Mouse (Mus musculus): ENCODE measurements at regions not wholly inside any gene's neighbourhood (a gene's known extent, or its start where the extent isn't known, plus 50 kb on each side); places are given as distances from the start of the nearest gene placed in this dataset.

DNA sequence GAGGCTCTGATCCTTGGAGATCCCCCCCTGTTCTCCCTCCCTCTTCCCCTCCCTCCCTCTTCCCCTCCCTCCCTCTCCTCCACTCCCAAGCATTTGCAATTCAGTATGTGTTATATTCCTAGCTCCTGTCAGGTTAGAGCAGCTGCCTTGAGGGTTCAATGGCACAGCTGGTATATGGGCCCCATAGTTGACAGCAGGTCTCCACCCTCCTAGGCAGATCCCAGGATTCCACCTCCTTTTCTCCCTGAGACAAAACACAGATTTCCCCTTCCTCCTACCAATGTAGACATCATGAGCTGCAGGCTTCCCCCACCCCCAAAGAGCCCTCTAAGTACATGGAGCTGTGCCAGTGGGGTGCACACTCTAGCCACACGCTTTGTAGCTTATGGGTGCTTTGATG, 137.8 kb downstream of the Unc5cl start:
- DNase-seq (ENCODE audit: low spot score in 2 of 2), result no peak

DNA sequence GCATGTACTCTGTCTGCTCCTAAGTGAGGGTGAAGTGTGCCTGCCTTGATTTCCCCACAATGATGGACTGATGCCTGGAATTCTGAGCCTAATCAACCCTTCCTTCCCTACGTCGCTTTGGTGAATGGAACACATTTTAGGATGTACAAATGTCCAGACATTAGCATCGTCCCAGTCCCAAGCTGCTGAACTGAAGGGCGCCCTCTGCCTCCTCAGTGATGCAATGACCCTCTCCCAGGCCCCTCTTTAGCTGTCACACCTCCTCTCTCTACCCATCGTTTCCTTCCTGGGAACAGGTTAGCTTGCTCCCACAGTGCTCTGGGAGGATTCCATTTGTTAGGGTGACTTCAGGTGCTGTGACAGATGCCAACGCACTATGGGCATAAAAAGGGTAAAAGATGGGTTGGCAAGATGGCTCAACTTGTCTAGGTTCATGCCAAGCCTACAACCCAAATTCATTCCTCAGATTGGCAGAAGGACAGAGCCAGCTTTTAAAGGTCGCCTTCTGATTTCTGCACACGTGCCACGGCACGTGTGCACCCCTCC, 140.8 kb downstream of the Unc5cl start:
- no peak for DNase-seq (ENCODE audit: low spot score in 2 of 2)

GRCm38 (mm10) chr17:48596406-48596805, 141.7 kb downstream of the Unc5cl start:
- peak in 1 of 2 experiments; percentile 35 for DNase-seq (ENCODE audit: low spot score in 2 of 2)

GRCm38 (mm10) chr17:48597301-48597700, 142.6 kb downstream of the Unc5cl start:
- DNase-seq (ENCODE audit: low spot score in 2 of 2), result no peak

DNA sequence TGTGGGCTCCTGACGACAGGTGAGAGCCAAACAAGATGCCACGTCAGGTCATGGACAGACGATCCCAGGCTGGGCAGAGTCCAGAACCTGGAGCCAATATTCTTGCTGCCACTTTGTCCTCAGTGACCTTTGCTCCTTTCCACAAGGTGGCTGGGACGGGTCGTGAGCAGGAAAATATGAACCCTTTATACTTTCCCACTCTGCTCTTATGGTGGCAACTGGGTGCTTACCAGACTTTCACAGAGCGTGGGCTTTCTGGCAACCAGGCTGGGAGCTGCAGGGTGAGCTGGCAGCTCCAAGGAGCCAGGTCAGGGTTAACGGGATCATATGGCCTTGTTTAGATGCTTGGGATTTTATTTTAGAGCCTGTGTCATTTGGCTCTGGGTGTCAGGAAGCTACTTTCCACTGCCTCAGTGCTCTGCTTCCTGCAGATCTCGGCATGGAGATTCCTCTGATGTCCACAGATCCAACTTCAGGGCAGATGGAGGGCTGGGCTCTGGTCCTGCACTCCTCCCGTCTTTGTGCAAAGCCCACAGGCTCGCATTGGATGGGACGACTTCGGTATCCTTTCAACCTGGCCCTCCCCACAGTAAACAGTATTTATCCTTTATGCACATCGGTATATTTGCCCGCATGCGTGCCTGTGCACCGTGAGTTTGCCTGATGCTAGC, 143.9 kb downstream of the Unc5cl start:
- no peak for DNase-seq (ENCODE audit: low spot score in 2 of 2)

DNA sequence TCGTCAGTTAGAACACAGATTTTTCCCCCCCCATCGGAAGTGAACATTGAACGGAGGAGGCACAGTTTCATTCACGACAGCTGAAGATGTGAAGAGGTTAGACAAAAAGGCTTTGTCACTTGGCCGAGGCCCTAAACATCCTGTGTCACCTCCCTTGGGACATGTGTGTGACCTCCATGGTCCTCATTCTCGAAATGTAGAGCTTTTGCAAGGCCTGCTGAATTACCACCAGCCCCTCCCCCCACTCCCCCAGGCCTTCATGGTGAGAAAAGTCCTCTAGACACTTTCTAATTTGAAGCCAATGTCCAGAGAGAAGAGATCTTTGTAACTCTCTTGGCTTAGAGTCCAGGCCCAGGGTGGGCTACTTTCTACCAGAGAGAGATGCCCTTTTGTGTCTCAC, 145.5 kb downstream of the Unc5cl start:
- no peak for DNase-seq (ENCODE audit: low spot score in 2 of 2)

GRCm38 (mm10) chr17:48602554-48602953, 147.9 kb downstream of the Unc5cl start:
- peak; percentile 35 to 40 for DNase-seq (ENCODE audit: low spot score in 2 of 2)

- no peak for DNase-seq (ENCODE audit: low spot score in 2 of 2)
Observed at GRCm38 (mm10) chr17:48606767-48607166, 152.1 kb downstream of the Unc5cl start.

DNA sequence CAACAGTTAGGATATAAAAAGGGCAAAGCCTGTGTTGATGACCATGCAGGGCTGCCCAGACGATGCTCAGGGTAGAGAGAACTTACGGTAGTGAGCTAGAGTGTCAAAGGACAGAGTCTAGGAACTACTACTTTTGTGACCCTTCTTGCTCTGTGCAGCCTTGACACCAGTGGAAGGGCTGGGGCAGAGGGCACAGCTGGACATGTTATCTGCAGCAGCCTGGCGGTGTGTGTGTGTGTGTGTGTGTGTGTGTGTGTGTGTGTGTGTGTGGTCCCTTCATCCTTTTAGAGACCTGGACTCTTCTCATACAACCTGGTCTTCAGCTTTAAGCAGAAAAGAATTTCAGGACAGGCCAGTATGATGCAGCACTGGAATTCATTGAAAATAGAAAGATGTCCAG, 153.6 kb downstream of the Unc5cl start:
- DNase-seq (ENCODE audit: low spot score in 2 of 2), result no peak

- no peak for DNase-seq (ENCODE audit: low spot score in 2 of 2)
Observed at GRCm38 (mm10) chr17:48610107-48610506, 155.4 kb downstream of the Unc5cl start.

DNA sequence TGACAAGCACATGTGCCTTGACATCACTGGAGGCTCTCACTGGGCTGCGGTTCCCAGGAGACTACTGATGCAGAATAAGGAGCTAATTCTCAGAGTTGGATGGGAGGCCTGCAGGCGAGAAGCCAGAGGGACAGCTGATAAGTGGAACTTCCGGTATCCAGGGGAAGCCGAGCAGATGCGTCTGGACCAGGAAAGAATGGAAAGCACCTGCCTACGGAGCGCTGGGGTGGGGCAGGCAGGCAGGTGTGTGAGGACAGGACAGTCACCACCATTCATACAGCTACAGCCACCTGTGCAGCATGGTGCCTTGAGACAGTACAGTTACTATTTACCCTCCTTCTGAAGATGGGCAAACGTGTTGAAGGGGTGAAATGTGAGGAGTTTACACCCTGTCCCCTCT, 156.1 kb downstream of the Unc5cl start:
- no peak for DNase-seq (ENCODE audit: low spot score in 2 of 2)

DNA sequence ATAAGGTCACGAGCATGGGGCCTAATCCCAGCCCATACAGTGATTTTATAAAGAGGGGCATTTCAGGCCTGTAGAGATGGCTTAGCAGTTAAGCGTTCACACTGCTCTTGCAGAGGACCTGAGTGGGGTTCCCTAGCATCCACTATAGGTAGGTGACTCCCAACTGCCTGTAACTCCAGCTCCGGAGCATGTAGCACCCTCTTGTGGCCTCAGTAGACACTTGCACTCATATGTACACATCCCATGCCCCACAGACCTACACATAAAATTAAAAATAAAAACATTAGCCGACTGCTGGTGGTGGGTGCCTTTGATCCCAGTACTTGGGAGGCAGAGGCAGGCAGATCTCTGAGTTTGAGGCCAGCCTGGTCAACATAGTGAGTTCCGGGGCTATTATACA, 158.8 kb downstream of the Unc5cl start:
- DNase-seq (ENCODE audit: low spot score in 2 of 2), result no peak

GRCm38 (mm10) chr17:48615248-48615647, 160.5 kb downstream of the Unc5cl start:
- no peak for DNase-seq (ENCODE audit: low spot score in 2 of 2)

- DNase-seq (ENCODE audit: low spot score in 2 of 2), result no peak
Observed at GRCm38 (mm10) chr17:48616205-48616604, 161.5 kb downstream of the Unc5cl start.

GRCm38 (mm10) chr17:48620896-48621295, 166.2 kb downstream of the Unc5cl start:
- DNase-seq (ENCODE audit: low spot score in 2 of 2), result no peak

- no peak for DNase-seq (ENCODE audit: low spot score in 2 of 2)
Observed at GRCm38 (mm10) chr17:48621676-48622075, 167.0 kb downstream of the Unc5cl start.

DNA sequence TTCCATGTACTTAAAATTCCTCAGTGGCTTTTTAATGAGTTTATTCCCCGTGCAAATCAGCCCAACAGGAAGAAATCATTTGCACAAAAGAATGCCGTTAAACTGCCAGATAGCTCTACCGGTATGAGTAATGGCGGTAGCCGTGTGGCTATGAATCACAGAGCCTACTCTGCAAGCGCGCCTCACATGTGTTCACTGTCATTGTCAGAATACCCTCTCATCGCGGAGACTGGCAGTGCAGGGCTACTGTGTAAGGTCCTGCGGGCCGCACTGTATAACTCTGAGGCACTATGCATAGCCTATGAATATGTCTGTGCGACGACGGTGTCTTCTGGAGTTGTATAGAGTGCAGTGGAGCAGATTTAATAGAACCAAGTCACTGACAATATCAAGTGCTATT, 170.2 kb downstream of the Unc5cl start:
- no peak for DNase-seq (ENCODE audit: low spot score in 2 of 2)

DNA sequence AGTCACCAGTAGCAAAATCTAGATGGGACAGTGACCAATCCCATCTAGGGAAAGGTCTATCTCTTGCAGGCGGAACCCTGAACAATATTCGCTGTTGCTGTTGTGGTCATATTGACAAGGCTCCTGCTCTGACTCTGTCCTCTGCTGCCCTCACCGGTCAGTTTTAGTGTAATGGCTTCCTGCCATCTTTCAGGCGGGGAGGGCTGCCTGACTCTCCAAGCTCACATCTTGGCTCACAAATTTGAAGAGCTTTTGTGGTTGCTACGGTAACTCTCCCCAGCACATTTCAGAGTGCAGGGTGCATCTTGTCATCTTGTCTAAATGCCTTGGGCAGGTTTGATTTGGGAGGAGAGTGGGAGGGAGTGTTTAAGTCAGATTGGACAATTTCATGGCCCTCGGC, 171.3 kb downstream of the Unc5cl start:
- peak; percentile 19 to 28 for DNase-seq (ENCODE audit: low spot score in 2 of 2)

- DNase-seq (ENCODE audit: low spot score in 2 of 2), result no peak
Observed at GRCm38 (mm10) chr17:48639611-48640010, 184.9 kb downstream of the Unc5cl start.

DNA sequence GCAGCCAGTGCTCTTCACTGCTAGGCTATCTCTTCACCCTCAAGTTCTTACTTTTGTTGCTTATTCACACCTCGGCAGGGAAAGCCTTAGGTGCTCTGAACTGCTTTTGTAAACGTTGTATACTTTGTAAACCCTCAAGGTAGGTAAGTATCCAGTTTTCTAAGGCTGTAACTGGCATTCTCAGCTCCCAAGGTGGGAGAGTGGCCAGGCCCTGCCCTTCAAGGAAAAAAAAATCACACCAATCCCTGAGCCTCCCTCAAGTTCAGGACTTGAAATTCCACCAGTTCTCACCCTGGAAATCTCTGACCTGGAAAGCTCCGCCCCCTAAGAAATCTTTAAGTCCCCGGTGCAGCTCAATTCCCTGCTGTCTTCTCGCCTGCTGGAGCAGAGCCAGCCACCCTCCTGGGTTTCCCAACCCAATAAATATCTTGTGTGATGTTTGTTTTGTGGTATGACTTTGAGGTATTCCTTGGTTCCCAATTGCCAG, 188.9 kb downstream of the Unc5cl start:
- DNase-seq (ENCODE audit: low spot score in 2 of 2), result no peak

DNA sequence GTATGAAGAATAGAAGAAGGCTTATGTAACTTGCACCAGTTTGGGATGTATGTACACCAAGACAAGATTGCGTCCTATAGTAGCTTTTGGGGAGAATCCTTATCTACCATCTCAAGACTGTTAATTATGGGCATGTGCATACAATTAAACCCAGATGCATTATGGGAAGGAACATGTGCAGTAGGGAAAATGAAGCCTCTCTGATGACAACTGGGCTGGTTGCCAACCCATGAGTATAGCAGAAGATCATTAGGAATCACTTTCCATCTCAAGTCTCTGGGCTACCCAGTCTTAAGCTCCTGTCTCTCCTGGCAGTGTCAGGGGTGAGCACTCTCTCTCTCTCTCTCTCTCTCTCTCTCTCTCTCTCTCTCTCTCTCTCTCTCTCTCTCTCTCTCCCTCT, 190.4 kb downstream of the Unc5cl start:
- no peak for DNase-seq (ENCODE audit: low spot score in 2 of 2)

DNA sequence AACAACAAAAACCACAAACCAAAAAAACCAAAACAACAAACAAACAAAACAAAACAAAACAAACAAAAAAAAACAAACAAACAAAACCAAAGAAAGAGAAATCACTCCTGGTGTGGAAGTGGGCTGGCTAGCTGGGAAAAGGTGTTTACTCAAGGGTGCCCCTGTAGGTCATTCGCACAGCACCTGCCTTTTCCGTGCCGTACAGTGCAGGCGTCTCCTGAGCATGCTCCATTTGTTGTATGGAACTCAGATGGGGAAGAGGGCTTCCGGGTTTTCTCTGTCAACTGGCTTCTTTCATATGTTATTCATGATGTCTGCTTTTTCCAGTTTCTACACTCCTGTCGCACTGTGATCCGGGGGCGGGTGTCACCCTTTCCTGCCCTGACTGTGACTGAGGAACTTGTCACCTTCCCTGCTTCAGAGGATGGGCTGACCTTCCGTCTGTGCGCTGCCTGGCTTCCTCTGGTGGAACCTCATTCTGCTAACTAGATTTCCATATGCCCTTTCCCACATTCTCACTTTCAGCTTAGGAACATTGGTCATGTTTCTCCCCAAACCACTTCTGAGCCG, 192.0 kb downstream of the Unc5cl start:
- DNase-seq (ENCODE audit: low spot score in 2 of 2), result no peak

DNA sequence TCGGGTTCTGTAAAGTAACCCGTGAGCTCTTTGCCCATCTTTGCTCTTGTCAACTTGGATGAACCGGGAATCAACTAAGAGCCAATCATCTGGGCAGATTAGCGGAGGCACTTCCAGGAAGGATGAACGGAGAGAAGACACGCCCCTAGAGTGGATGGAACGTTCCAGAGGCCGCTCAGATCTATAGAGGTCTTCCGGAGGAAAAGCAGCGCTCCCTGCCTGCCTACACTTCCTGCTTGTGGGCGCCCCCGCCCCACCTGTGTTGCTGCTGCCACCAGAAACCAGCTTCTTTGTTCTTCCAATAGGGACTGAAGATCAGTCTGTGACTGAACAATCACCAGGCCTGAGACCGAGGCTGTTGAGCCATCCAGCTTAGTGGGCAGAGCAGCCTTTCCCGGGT, 192.7 kb downstream of the Unc5cl start:
- DNase-seq (ENCODE audit: low spot score in 2 of 2), result no peak
